Mouse (Mus musculus): ENCODE results near the gene Cotl1. TPM values are rescaled to one million over a fixed set of nuclear protein-coding genes. Genes with fewer than 3 reads are reported as not detected.
"Not testable (repeated sequence)": the region's sequence is repeated elsewhere in the genome, so short reads cannot be mapped to it uniquely, and the experiment has no call there.

Cotl1 gene
- polyA plus RNA-seq, 1 experiment, result 428 TPM

- TF ChIP-seq CTCF (IDR thresholded peaks at IDR 0.05; ENCODE audit: borderline replicate concordance, control insufficient read depth, extremely low read depth, insufficient read depth, low read length, poor library complexity), result no peak
- no peak for TF ChIP-seq POLR2A (IDR thresholded peaks at IDR 0.05; ENCODE audit: control insufficient read depth, extremely low read depth, insufficient read depth, low read length, poor library complexity)
- H3K27ac ChIP-seq (ENCODE audit: control insufficient read depth, insufficient read depth, low read length), result no peak overlapping the region
- H3K4me3 ChIP-seq (ENCODE audit: control insufficient read depth, insufficient read depth, low read length), result no peak overlapping the region
- WGBS, result 91% methylated on average over 5 of the region's 5 CpGs
- no peaks in the 10 kb centered on the region for H3K27me3 ChIP-seq (ENCODE audit: control insufficient read depth, insufficient read depth, low read length)
- peaks cover 15% of the 10 kb centered on the region for H3K4me1 ChIP-seq (replicated peaks; ENCODE audit: control insufficient read depth, insufficient read depth, low read length)
- no peaks in the 10 kb centered on the region for H3K36me3 ChIP-seq (ENCODE audit: control insufficient read depth, insufficient read depth, low read length)
- no peak for DNase-seq
Observed at GRCm38 (mm10) chr8:119854035-119854434, 13.7 kb upstream of the Cotl1 start.

GRCm38 (mm10) chr8:119853521-119853920 is 13.2 kb upstream of the Cotl1 start:
- WGBS, result 84% methylated on average over 8 of the region's 8 CpGs
- Histone ChIP-seq H3K4me3 (ENCODE audit: control insufficient read depth, insufficient read depth, low read length) (no peak overlapping the region), H3K4me1 (replicated peaks; ENCODE audit: control insufficient read depth, insufficient read depth, low read length) (peaks cover 10% of the 10 kb centered on the region), H3K27me3 (ENCODE audit: control insufficient read depth, insufficient read depth, low read length) (no peaks in the 10 kb centered on the region), H3K36me3 (ENCODE audit: control insufficient read depth, insufficient read depth, low read length) (no peaks in the 10 kb centered on the region), H3K27ac (ENCODE audit: control insufficient read depth, insufficient read depth, low read length) (no peak overlapping the region)
- DNase-seq, result no peak
- TF ChIP-seq CTCF (IDR thresholded peaks at IDR 0.05; ENCODE audit: borderline replicate concordance, control insufficient read depth, extremely low read depth, insufficient read depth, low read length, poor library complexity) (no peak), POLR2A (IDR thresholded peaks at IDR 0.05; ENCODE audit: control insufficient read depth, extremely low read depth, insufficient read depth, low read length, poor library complexity) (no peak)

- no peak overlapping the region for H3K27ac ChIP-seq (ENCODE audit: control insufficient read depth, insufficient read depth, low read length)
- no peaks in the 10 kb centered on the region for H3K36me3 ChIP-seq (ENCODE audit: control insufficient read depth, insufficient read depth, low read length)
- peaks cover 3% of the 10 kb centered on the region; the same call in 1 of the 2 replicates for H3K4me1 ChIP-seq (replicated peaks; ENCODE audit: control insufficient read depth, insufficient read depth, low read length)
- DNase-seq, result no peak
- WGBS, result 88% methylated on average over 16 of the region's 16 CpGs
- TF ChIP-seq POLR2A (IDR thresholded peaks at IDR 0.05; ENCODE audit: control insufficient read depth, extremely low read depth, insufficient read depth, low read length, poor library complexity) (no peak), CTCF (IDR thresholded peaks at IDR 0.05; ENCODE audit: borderline replicate concordance, control insufficient read depth, extremely low read depth, insufficient read depth, low read length, poor library complexity) (no peak)
- H3K27me3 ChIP-seq (ENCODE audit: control insufficient read depth, insufficient read depth, low read length), result no peaks in the 10 kb centered on the region
- no peak overlapping the region for H3K4me3 ChIP-seq (ENCODE audit: control insufficient read depth, insufficient read depth, low read length)
Observed at GRCm38 (mm10) chr8:119847232-119847922, 7.0 kb upstream of the Cotl1 start.

GRCm38 (mm10) chr8:119845741-119846140 is 5.4 kb upstream of the Cotl1 start:
- WGBS, result 87% methylated on average over 7 of the region's 7 CpGs
- not testable (repeated sequence) for H3K4me1 ChIP-seq (replicated peaks; ENCODE audit: control insufficient read depth, insufficient read depth, low read length); H3K4me3 ChIP-seq (ENCODE audit: control insufficient read depth, insufficient read depth, low read length); H3K27ac ChIP-seq (ENCODE audit: control insufficient read depth, insufficient read depth, low read length); H3K36me3 ChIP-seq (ENCODE audit: control insufficient read depth, insufficient read depth, low read length); DNase-seq; H3K27me3 ChIP-seq (ENCODE audit: control insufficient read depth, insufficient read depth, low read length)

GRCm38 (mm10) chr8:119844577-119844976 is 4.2 kb upstream of the Cotl1 start:
- Histone ChIP-seq H3K27ac (ENCODE audit: control insufficient read depth, insufficient read depth, low read length) (no peak overlapping the region), H3K36me3 (ENCODE audit: control insufficient read depth, insufficient read depth, low read length) (no peaks in the 10 kb centered on the region), H3K4me1 (replicated peaks; ENCODE audit: control insufficient read depth, insufficient read depth, low read length) (peaks cover 14% of the 10 kb centered on the region), H3K27me3 (ENCODE audit: control insufficient read depth, insufficient read depth, low read length) (no peaks in the 10 kb centered on the region), H3K4me3 (ENCODE audit: control insufficient read depth, insufficient read depth, low read length) (no peak overlapping the region)
- DNase-seq, result no peak
- WGBS, result 69% methylated on average over 8 of the region's 8 CpGs
- TF ChIP-seq POLR2A (IDR thresholded peaks at IDR 0.05; ENCODE audit: control insufficient read depth, extremely low read depth, insufficient read depth, low read length, poor library complexity) (no peak), CTCF (IDR thresholded peaks at IDR 0.05; ENCODE audit: borderline replicate concordance, control insufficient read depth, extremely low read depth, insufficient read depth, low read length, poor library complexity) (no peak)

GRCm38 (mm10) chr8:119843444-119843843 is 3.1 kb upstream of the Cotl1 start:
- Histone ChIP-seq H3K27me3 (ENCODE audit: control insufficient read depth, insufficient read depth, low read length) (no peaks in the 10 kb centered on the region), H3K27ac (ENCODE audit: control insufficient read depth, insufficient read depth, low read length) (no peak overlapping the region), H3K36me3 (ENCODE audit: control insufficient read depth, insufficient read depth, low read length) (no peaks in the 10 kb centered on the region), H3K4me3 (ENCODE audit: control insufficient read depth, insufficient read depth, low read length) (no peak overlapping the region), H3K4me1 (replicated peaks; ENCODE audit: control insufficient read depth, insufficient read depth, low read length) (peaks cover 24% of the 10 kb centered on the region)
- TF ChIP-seq CTCF (IDR thresholded peaks at IDR 0.05; ENCODE audit: borderline replicate concordance, control insufficient read depth, extremely low read depth, insufficient read depth, low read length, poor library complexity) (no peak), POLR2A (IDR thresholded peaks at IDR 0.05; ENCODE audit: control insufficient read depth, extremely low read depth, insufficient read depth, low read length, poor library complexity) (no peak)
- WGBS, result 1% methylated on average over 4 of the region's 4 CpGs
- DNase-seq, result peak; percentile 84

GRCm38 (mm10) chr8:119840905-119841411 is 614 bp upstream of the Cotl1 start:
- 53% methylated on average over 8 of the region's 8 CpGs for WGBS
- H3K4me3 ChIP-seq (ENCODE audit: control insufficient read depth, insufficient read depth, low read length), result peak overlapping the region; percentile 36
- H3K4me1 ChIP-seq (replicated peaks; ENCODE audit: control insufficient read depth, insufficient read depth, low read length), result peaks cover 46% of the 10 kb centered on the region
- H3K36me3 ChIP-seq (ENCODE audit: control insufficient read depth, insufficient read depth, low read length), result no peaks in the 10 kb centered on the region
- no peak for DNase-seq
- H3K27ac ChIP-seq (ENCODE audit: control insufficient read depth, insufficient read depth, low read length), result no peak overlapping the region
- H3K27me3 ChIP-seq (ENCODE audit: control insufficient read depth, insufficient read depth, low read length), result no peaks in the 10 kb centered on the region
- TF ChIP-seq POLR2A (IDR thresholded peaks at IDR 0.05; ENCODE audit: control insufficient read depth, extremely low read depth, insufficient read depth, low read length, poor library complexity) (no peak), CTCF (IDR thresholded peaks at IDR 0.05; ENCODE audit: borderline replicate concordance, control insufficient read depth, extremely low read depth, insufficient read depth, low read length, poor library complexity) (no peak)

Measured in thymus, adult 2 months (tissue).